Mouse (Mus musculus): ENCODE measurements at regions not wholly inside any gene's neighbourhood (a gene's known extent, or its start where the extent isn't known, plus 50 kb on each side); places are given as distances from the start of the nearest gene placed in this dataset.
"Not testable (repeated sequence)": the region's sequence is repeated elsewhere in the genome, so short reads cannot be mapped to it uniquely, and the experiment has no call there.

DNA sequence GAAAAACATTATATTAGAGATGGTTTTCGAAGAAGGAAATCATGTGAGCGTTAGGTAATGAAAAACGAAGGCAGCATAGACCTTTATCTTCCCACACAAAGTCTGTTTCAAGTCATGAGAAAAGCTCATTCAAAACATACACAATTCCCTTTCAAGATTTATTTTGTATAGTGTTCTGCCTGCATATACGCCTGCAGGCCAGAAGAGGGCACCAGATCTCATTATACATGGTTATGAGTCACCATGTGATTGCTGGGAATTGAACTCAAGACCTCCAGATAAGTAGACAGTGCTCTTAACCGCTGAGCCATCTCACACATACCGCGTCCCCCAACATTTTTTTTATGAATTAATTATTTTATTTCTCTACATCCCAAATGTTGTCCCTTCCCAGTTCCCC, 578.3 kb upstream of the Ccdc54 start:
- DNase-seq (ENCODE audit: low spot score in 2 of 2): no peak

DNA sequence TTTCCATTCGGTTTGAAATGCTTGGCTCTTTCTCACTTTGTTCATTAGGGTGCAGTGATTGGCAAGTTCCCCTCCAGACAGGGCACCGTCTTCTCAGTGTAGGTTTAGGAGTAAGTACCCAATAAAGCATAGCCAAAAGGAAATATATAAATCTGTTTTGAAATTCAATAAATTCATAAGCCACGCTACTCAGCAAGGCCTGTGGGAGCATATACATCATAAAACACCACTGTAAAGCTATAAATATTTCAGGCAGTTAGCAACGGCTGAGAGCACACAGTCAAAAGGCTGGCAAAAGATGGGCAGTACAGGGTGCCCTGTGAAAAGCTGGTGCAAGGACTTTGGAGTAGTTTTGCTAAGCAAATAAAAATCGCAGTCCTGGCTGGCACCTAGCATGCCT, 569.8 kb upstream of the Ccdc54 start:
- no peak for DNase-seq (ENCODE audit: low spot score in 2 of 2)

DNA sequence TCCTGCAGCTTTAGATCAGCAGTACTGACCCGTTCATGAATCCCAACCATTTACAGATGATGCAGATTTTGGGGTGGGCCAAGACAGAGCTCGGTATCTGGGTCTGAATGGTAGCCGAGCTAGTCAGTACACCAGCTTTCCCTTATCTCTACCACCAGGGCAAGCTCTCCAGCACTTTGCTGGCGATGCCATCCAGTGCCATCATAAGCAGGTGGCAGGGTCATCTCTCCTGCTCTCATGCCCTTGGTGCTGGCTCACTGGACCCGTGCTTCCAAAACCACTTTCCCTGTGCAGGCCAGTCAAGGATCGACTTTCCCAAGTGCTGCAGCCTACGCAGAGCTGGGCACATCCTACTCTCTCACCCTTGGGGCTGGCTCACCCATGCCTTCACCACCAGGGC, 547.6 kb upstream of the Ccdc54 start:
- DNase-seq (ENCODE audit: low spot score in 2 of 2): no peak

DNA sequence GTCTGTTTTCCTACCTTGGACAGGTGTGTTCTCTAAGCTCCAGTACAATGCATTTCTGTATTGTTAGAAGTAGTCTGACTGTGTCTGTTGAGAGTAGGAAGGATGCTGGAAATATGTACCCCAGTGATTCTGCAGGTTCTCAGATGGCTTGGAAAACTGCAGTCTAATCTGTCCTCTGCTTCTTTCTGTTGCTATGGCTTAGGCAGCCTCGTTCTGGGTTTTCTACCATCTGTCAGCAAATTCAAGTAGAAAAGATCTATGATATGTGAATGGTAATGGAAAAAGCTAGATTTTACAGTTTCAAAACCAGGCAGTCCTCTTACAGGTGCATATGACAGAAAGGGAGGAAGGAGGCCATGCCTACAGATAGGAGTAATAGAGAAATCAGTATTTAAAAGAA, 528.9 kb upstream of the Ccdc54 start:
- no peak for DNase-seq (ENCODE audit: low spot score in 2 of 2)

DNA sequence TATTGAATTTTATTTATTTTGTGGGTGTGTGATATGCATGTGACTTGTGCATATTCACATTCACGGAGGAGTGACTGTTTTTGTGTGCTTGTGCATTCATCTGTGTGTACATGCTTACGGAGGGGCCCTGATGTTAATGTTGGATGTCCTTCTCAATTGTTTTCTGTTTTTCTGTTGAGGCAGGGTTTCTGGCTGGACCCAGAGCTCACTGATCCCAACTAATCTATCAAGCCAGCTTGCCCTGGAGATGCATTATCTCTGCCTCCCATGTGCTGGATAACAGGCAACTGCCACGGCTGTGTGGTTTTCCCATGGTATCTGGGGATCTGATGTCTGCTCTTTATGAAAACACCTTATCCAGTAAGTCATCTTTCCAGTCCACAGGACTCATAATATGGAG, 527.4 kb upstream of the Ccdc54 start:
- DNase-seq (ENCODE audit: low spot score in 2 of 2): no peak

DNA sequence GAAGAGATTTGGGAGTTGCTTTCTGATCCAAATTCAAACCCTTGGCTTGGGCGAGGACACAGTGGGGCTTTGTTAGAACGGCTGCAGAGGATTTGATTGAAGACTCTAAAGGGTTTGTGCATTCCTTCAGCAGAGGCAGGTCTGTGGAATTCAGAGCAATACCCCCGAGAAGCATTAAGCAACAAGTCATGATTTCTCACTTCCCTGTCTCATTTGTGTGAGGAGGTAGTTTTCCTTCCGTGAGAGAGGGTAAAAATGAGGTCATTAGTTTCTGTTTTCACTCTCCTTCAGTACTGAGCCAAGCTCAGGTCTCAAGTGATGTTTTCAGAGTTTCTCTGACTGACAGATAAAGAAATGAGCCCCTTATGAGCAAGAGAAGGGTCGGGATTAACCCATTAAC, 526.9 kb upstream of the Ccdc54 start:
- no peak for DNase-seq (ENCODE audit: low spot score in 2 of 2)

DNA sequence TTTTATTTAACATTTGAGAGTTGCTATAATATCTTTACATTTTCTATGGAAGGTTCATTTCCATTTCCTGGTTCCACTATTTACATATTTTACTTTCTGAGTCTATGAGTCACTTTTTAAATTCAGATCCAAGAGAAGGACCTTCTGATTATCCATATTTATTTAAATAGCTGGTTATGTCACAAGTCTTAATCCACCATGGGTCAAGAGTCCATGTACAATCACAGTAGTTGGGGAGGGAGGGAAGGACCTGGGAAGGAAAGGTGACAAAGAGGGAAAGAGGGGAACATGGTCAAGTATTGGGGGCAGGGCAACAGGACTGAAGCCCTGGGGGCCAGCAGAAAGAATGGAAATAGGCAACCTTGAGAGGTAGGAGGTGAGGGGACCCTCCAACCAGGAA, 518.9 kb upstream of the Ccdc54 start:
- no peak for DNase-seq (ENCODE audit: low spot score in 2 of 2)

DNA sequence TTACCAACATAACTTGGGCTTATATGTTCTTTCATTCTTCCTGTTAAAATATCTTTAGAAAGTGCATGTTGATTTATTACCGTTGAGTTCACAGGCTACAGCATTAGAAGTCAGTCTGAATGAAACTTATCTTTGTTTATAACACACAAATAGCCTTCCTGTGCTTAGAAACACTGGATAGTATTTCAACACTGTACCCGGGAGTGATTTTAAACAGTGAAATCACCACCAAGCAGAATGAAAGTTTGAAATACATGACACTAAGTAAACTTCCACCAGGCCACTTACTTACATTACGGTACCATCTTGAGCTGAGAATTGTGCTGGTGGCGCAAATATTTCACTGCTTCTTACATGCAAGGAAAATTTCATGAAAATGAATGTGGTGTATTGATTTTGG, 516.5 kb upstream of the Ccdc54 start:
- no peak for DNase-seq (ENCODE audit: low spot score in 2 of 2)

DNA sequence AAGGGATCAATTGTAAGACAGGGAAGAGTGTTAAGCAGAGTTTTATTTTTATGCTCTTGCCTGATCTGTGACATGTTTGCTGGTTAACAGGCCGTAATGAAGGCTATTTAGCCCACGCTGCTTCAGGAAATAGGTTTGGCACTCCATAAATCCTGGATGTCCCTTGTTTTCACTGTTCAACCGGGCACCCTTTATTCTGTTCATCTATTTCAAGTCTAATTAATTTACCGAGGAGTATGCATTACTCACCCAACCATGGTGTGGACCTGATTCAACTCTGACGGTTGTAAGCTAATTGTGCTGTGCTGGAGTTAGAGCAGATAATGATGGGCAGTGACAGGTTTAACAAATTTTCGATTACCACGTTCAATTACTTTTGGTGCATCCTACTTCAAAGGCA, 495.6 kb upstream of the Ccdc54 start:
- no peak for DNase-seq (ENCODE audit: low spot score in 2 of 2)

DNA sequence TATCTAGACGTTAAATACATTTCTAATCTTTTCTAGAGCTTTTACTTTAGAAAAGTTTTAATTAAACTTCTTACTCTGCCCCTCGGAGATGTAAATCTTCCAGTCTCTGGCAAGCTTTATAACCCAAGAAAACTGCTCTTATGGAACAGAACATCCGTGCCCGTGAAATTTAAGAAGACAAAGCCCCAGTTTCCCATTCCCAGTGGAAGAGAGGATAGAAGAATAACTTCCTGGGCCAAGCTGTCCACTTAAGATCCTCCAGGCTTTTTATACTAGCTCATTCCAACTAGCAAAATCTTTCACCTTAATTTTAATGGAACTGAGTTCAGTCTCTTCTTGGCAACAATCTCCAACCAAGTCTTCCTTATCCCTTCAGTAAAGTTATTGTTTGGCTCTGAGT, 489.2 kb upstream of the Ccdc54 start:
- no peak for DNase-seq (ENCODE audit: low spot score in 2 of 2)

DNA sequence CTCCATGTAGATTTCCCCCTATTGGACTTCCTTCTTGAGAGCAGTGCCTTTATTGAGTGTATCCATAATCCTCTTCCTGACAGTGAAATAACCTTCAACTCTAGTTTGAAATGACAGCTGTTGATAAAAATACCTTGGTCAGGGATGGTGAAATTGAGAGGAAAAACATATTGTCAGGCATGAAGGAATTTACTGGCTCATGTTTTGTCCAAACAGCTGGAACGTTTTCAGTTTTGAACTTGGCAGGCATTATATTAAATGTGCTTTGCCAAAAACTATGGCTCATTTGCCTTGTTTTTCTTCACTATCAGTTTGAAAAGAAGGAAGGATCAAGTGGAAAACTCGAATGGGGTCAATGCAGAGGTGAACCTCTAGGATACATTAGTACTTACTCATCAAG, 457.7 kb upstream of the Ccdc54 start:
- no peak for DNase-seq (ENCODE audit: low spot score in 2 of 2)

DNA sequence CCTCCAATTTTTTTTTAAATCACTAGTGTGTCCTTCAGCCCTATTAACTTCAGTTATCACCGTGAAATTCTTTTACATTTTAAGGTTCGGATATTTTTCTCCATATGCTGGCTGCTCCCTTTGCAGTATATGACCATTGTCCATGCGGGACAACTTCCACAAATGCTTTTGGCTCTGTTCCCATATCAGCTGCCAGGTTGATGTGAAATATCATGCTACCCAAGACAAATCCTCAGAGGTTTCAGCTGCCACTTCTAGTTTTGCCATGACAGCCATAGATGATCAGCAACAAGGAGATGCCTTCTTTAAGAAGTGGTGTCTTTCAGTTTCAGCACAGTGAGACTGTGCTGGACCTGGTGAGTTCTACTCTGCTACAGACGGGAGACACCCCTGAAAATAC, 457.2 kb upstream of the Ccdc54 start:
- DNase-seq (ENCODE audit: low spot score in 2 of 2): no peak

DNA sequence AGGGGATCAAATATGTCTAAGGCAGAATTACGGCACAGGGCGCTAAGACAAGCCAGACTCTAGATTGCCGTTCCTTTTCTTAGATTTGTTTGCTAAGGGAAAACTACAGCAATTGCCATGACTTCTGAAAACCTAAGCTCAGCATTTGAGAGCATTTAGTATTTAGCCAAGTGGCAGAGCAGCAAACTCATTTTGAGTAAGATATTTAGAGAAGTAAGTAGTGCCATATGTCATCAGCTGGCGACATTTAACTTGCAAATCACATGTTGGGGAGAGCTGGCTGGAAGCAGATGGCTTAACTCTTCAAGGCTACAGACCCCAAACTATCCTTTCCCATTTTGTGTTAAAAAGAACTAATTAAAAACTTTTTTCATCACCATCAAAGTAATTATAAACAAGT, 450.4 kb upstream of the Ccdc54 start:
- no peak for DNase-seq (ENCODE audit: low spot score in 2 of 2)

DNA sequence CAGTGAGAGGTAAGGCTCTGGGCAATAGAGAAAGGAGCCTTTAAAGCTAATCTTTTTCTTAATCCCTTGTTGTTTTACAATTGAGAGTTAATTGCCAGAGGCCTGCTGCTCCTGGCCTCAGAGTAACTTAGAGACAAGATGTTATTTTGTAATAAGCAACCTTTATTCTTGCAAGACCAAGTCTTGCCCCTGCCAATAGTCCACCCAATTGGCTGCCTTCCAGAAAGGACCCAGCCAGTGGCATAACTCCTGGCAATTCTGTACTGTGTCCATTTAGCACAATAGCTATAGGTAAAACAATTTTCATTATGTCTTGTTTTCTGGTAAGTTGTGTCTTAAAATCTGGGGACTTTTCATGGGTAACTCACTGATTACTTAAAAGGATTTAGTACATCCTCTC, 411.9 kb upstream of the Ccdc54 start:
- DNase-seq (ENCODE audit: low spot score in 2 of 2): no peak

DNA sequence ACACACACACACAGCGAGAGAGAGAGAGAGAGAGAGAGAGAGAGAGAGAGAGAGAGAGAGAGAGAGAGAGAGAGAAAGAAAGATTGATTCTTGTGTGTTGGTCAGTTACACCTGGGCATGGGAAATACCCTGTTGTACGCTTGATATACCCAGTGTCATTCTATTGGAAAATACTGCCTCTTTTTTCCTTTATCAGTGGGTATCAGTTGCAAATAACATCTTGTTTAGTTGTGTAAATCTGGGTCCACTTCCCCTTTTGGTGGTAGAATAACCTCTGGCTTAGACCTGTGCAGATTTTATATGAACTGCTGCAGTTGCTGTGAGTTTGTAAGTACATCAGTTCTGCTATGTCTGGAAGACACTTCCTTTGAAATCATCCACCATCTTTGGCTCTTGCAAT, 373.4 kb upstream of the Ccdc54 start:
- no peak for DNase-seq (ENCODE audit: low spot score in 2 of 2)

DNA sequence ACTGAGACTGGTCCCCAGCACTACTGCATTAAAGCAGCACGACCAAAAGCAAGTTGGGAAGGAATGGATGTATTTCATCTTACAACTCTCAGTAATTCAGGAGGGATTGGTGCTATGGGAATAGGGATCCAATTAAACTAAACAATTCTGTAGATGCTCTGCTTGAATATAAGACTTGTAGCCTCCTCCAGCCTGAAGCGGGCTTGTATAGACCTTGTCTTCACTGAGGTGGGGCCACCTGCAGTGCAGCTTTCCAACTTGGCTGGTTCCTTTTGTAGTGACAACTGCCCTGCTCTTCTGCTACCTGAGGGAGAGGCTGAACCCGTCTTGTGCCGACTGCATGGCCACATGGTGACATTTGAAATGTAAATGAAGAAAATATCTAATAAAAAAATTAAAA, 353.1 kb upstream of the Ccdc54 start:
- DNase-seq (ENCODE audit: low spot score in 2 of 2): no peak

DNA sequence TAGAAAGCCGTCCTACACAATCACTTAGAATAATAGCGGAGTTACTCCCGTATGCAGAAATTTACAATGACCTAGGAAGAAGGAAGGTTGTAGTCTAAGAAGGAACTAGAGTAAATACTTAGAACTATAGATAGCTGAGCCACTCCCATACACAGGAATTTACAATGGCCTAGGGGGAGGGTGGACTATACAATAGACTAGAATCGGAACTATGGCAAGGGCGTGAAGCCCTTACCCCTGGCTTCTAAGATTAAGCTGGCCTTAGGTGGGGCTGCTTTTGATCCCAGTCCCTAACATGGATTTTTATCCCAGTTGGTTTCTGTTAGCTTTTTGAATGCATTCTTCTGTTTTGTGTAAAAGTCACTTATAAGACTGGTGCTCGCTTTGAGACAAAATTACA, 352.6 kb upstream of the Ccdc54 start:
- DNase-seq (ENCODE audit: low spot score in 2 of 2): not testable (repeated sequence)

DNA sequence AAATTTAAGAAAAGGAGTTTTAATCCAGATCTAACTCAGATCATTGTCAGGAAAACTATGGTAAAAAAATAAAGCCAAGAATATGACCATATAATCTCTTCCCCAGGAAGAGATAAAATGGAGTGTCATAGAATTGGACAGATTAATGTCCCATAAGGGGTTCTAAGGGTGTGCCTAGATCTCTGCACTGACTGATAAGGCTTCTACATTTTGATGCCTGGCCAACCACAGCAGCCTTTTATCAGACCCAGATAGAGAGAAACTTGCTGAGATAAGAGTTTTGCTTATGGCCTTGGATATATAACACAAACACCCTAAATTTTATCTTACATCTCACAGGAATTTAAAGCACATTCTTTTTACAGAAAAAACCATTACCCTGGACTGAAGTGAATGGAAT, 351.3 kb upstream of the Ccdc54 start:
- no peak for DNase-seq (ENCODE audit: low spot score in 2 of 2)

DNA sequence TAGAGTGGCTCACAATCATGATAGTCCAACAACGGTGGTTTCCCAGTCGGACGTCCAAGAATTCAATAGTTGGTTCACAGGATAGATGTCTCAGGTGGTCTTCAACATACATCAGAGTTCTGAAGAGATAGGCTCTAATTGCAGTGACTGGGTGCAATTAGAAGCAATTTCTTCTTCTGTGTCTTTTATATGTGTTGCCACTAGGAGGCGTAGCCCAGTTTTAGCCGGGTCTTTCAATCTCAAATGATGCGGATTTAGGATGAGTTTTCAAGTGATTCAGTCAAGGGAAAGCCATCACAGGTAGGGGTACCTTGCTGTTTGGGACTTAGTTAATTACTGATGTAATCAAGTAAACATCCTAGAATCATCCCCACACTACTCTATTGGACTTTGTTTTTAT, 348.4 kb upstream of the Ccdc54 start:
- DNase-seq (ENCODE audit: low spot score in 2 of 2): no peak

DNA sequence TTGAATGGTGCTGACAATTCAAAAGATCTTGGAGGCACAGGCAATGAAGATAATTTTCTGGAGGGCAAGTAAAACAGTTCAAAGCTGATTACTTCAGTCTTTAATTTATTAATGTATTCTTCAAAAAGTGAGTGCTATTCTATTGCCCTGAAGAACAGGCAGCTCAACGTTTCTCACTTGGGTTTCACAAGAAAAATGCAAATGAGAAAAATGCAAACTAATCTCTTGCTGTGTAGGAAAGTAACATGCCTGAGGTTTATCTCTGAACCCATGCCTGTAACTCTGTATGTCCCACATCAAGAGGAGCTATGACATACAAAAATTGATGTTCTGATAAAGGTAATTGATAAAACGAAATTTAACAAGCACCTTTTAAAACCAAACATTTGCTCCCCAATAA, 316.8 kb upstream of the Ccdc54 start:
- no peak for DNase-seq (ENCODE audit: low spot score in 2 of 2)

DNA sequence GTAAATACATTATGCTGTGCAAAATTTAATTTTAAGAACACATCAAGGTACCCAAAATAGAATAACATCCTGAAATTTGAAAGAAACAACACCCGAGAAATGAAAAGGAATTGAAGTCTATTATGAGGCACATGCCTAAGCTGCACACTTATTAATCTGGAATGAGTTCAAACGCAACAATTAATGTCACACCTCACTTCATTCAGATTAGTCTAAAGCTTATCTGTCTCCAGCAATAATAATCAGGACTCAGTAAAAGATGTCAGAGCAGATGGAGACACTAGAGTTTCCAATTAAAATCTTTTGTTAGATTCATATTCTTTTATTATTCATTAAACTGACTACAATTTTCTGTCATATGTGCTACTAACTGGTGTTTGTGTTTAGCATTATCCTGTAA, 308.2 kb upstream of the Ccdc54 start:
- DNase-seq (ENCODE audit: low spot score in 2 of 2): no peak

DNA sequence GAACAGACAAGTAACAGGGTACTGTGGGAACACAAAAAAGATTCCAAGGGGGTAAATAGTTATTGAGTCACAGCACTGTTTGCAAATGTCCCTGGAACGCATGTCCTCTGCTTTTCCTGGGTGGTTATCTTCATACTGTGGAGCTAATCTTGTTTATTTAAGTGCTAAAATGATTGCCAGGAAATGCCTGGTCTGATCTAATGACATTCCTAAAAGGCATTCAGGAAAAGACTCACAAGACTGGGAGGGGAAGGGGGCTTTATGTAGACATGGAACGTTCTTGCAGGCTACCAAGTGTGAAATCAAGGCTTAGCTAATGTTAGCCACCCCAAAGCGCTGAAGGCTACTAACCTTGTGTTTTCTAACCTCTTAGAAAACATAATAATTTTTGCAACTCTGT, 287.0 kb upstream of the Ccdc54 start:
- no peak for DNase-seq (ENCODE audit: low spot score in 2 of 2)

DNA sequence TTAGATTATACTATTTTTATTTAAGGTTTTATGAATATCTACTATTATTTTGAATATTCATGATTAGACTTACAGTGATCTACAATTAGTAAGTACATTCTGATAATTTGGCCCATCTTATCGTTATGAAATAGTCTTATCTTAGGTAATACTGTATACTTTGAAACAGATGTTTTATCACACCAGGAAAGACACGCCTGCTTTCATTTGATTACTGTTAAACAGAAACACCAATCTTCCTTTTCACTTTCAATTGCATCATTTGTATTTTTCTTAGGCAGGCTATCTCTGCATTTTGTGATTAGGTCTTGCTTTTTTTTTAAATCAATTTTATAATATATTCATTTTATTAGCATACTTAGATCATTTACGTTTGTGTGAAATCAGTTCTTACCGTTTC, 280.4 kb upstream of the Ccdc54 start:
- no peak for DNase-seq (ENCODE audit: low spot score in 2 of 2)

DNA sequence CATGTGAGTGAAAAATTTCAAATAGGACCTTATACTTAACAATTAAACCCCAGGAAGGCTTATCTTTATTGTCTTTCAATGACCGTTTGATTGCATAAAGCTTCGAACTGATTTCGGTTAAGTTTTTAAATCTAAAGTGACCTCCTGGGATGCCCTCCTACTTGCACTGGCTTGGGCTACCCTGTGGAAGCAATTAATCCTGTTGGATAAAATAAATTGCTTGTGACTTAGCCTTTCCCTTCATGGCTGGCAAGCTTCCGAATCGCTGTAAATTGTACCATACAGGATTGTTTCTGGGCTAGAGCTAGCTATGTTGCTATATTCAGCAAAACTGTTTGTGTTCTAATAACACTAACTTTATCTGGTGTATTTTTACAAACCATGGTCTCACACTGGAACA, 272.6 kb upstream of the Ccdc54 start:
- DNase-seq (ENCODE audit: low spot score in 2 of 2): no peak

DNA sequence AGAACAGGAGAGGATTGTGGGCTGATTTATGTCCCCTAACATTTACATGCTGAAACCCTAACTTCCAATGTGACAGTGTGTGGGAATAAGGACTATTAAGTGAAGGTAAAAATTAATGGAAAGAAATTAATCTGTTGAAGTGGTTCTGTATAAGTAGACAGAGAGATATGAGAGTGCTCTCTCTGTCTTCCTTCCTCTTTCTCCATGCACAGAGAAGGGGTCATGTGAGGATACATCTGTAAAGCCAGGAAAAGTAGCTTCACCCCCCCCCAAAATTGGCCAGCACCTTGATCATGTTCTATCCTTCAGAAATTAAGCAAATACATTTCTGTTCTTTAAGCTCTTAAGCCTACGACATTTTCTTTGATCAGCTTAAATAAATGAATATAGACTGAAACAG, 268.6 kb upstream of the Ccdc54 start:
- DNase-seq (ENCODE audit: low spot score in 2 of 2): no peak

All from urinary bladder, postnatal 4 days (tissue).